Mouse (Mus musculus) erythroblast, embryonic 14.5 days (primary cell): ENCODE measurements around the gene Scn8a.

ENCODE experiments used
- GATA1 ChIP-seq: IDR thresholded peaks from 2 replicates; pipeline ENCODE4 v1.6.1; 2012; ENCODE audit warnings: low read length, inconsistent platforms, mixed read lengths
- TAL1 ChIP-seq: IDR thresholded peaks from 3 replicates; pipeline ENCODE4 v1.6.1; 2012; ENCODE audit warnings: low read length, inconsistent platforms, mixed read lengths

DNA sequence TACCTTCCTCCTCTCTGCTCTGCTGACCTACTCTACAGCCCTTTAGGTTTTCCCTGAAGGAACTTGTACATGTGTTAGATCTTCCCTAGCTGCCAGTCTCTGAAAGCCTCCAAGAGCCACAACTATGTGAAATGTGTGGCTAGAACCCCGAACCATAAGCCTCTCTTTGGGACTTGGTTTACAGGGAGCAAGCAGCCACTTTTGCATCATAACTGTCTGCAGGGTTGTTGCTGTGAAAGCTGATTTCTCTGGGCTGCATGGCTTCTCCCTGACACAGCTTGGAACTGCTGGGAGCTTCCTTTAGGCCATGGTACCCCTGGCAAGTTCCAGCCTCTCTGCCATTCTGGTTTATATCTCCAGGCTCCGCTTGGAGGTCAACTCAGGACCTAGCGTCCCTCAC is 132.8 kb downstream of the Scn8a start:
- no peak for TF ChIP-seq TAL1
- TF ChIP-seq GATA1: no peak
